7 mouse cellular contexts compared by ENCODE assay signal in genomic region chr3:121737453-121737852, GRCm38 (mm10). TPM values are rescaled to one million over a fixed set of nuclear protein-coding genes. Genes with fewer than 3 reads are reported as not detected.
A peak's percentile ranks its signal among the peaks of the same experiment; 100 is the strongest.
DNase-seq lines count a peak whose midpoint lies in the region; ATAC-seq and TF ChIP-seq lines count a peak whose summit lies in the region.

No protein-coding gene starts in this region.

- no peak overlapping the region for H3K4me2 ChIP-seq in hindbrain, embryonic 11.5 days (replicated peaks; ENCODE audit: low read depth, low read length)
- no peak overlapping the region for H3K4me2 ChIP-seq in heart, postnatal 0 days (ENCODE audit: low read depth, low read length)
- H3K4me2 ChIP-seq in hindbrain, embryonic 13.5 days = no peak overlapping the region

- no peak for TF ChIP-seq POLR2A in thymus, adult 2 months (IDR thresholded peaks at IDR 0.05; ENCODE audit: control insufficient read depth, extremely low read depth, insufficient read depth, low read length, poor library complexity)

- 10% methylated on average over 1 of the region's 1 CpGs for WGBS in hindbrain, embryonic 11.5 days
- 38% methylated on average over 1 of the region's 1 CpGs for WGBS in hindbrain, embryonic 10.5 days
- 92% methylated on average over 1 of the region's 1 CpGs for whole genome bisulfite sequencing in thymus, adult 2 months
- WGBS in heart, postnatal 0 days = 20% methylated on average over 1 of the region's 1 CpGs
- WGBS in hindbrain, embryonic 13.5 days = 29% methylated on average over 1 of the region's 1 CpGs

- no peak for TF ChIP-seq CTCF in thymus, adult 2 months (IDR thresholded peaks at IDR 0.05; ENCODE audit: borderline replicate concordance, control insufficient read depth, extremely low read depth, insufficient read depth, low read length, poor library complexity)
- TF ChIP-seq CTCF in heart, postnatal 0 days (IDR thresholded peaks at IDR 0.05; ENCODE audit: low read depth) = peak; percentile 70

- no peak overlapping the region for H3K4me3 ChIP-seq in hindbrain, embryonic 11.5 days (ENCODE audit: low read depth, low read length)
- H3K4me3 ChIP-seq in hindbrain, embryonic 10.5 days = no peak overlapping the region
- H3K4me3 ChIP-seq in thymus, adult 2 months (ENCODE audit: control insufficient read depth, insufficient read depth, low read length) = no peak overlapping the region
- no peak overlapping the region for H3K4me3 ChIP-seq in heart, postnatal 0 days (ENCODE audit: low read depth, low read length)
- no peak overlapping the region for H3K4me3 ChIP-seq in hindbrain, embryonic 13.5 days

- no peaks in the 10 kb centered on the region for H3K36me3 ChIP-seq in hindbrain, embryonic 11.5 days (ENCODE audit: control insufficient read depth, insufficient read depth, low read length)
- peaks cover 7% of the 10 kb centered on the region for H3K36me3 ChIP-seq in hindbrain, embryonic 10.5 days
- no peaks in the 10 kb centered on the region for H3K36me3 ChIP-seq in thymus, adult 2 months (ENCODE audit: control insufficient read depth, insufficient read depth, low read length)
- peaks cover 16% of the 10 kb centered on the region; the same call in 1 of the 2 replicates for H3K36me3 ChIP-seq in heart, postnatal 0 days (replicated peaks; ENCODE audit: control insufficient read depth, insufficient read depth, low read length)
- H3K36me3 ChIP-seq in hindbrain, embryonic 13.5 days = peaks cover 7% of the 10 kb centered on the region

- no peaks in the 10 kb centered on the region for H3K27me3 ChIP-seq in hindbrain, embryonic 11.5 days (ENCODE audit: control insufficient read depth, insufficient read depth, low read length)
- no peaks in the 10 kb centered on the region for H3K27me3 ChIP-seq in hindbrain, embryonic 10.5 days (ENCODE audit: insufficient read depth, poor library complexity, severe bottlenecking)
- no peaks in the 10 kb centered on the region for H3K27me3 ChIP-seq in thymus, adult 2 months (ENCODE audit: control insufficient read depth, insufficient read depth, low read length)
- H3K27me3 ChIP-seq in heart, postnatal 0 days (ENCODE audit: control insufficient read depth, insufficient read depth, low read length) = no peaks in the 10 kb centered on the region
- H3K27me3 ChIP-seq in hindbrain, embryonic 13.5 days = no peaks in the 10 kb centered on the region

- DNase-seq in hindbrain, embryonic 11.5 days (ENCODE audit: low spot score) = peak; percentile 48
- no peak for DNase-seq in hindbrain, embryonic 10.5 days (ENCODE audit: low spot score)
- DNase-seq in thymus, adult 2 months = peak; percentile 23
- DNase-seq in thymus, adult 18-20 months = no peak
- DNase-seq in heart, postnatal 0 days (ENCODE audit: low spot score) = peak; percentile 58
- DNase-seq in c-Kit-positive CD71-positive TER-119-positive erythroid progenitor cells, embryonic 14.5 days (ENCODE audit: low spot score) = no peak

- no peaks in the 10 kb centered on the region for H3K9me3 ChIP-seq in hindbrain, embryonic 11.5 days (ENCODE audit: control insufficient read depth, low read length)
- no peaks in the 10 kb centered on the region for H3K9me3 ChIP-seq in hindbrain, embryonic 10.5 days
- no peaks in the 10 kb centered on the region for H3K9me3 ChIP-seq in heart, postnatal 0 days (replicated peaks; ENCODE audit: control insufficient read depth, low read length)
- no peaks in the 10 kb centered on the region for H3K9me3 ChIP-seq in hindbrain, embryonic 13.5 days

- no peak for ATAC-seq in hindbrain, embryonic 11.5 days (ENCODE audit: low FRiP score)
- ATAC-seq in heart, postnatal 0 days (ENCODE audit: insufficient read depth, low read depth) = no peak
- ATAC-seq in hindbrain, embryonic 13.5 days (ENCODE audit: low FRiP score) = no peak

- no peak overlapping the region for H3K9ac ChIP-seq in hindbrain, embryonic 11.5 days (ENCODE audit: low read depth, low read length)
- no peak overlapping the region for H3K9ac ChIP-seq in heart, postnatal 0 days (replicated peaks; ENCODE audit: low read depth, low read length)
- H3K9ac ChIP-seq in hindbrain, embryonic 13.5 days = no peak overlapping the region

- no peak for TF ChIP-seq EP300 in heart, postnatal 0 days (IDR thresholded peaks at IDR 0.05; ENCODE audit: low read depth)

- H3K4me1 ChIP-seq in hindbrain, embryonic 11.5 days (replicated peaks; ENCODE audit: control insufficient read depth, insufficient read depth, low read length) = no peaks in the 10 kb centered on the region
- H3K4me1 ChIP-seq in hindbrain, embryonic 10.5 days (replicated peaks) = peaks cover 13% of the 10 kb centered on the region
- no peaks in the 10 kb centered on the region for H3K4me1 ChIP-seq in thymus, adult 2 months (replicated peaks; ENCODE audit: control insufficient read depth, insufficient read depth, low read length)
- peaks cover 15% of the 10 kb centered on the region for H3K4me1 ChIP-seq in heart, postnatal 0 days (ENCODE audit: control insufficient read depth, insufficient read depth)
- peaks cover 7% of the 10 kb centered on the region; the same call in 1 of the 2 replicates for H3K4me1 ChIP-seq in hindbrain, embryonic 13.5 days (replicated peaks)

- H3K27ac ChIP-seq in hindbrain, embryonic 11.5 days (ENCODE audit: low read depth, low read length) = no peak overlapping the region
- no peak overlapping the region for H3K27ac ChIP-seq in hindbrain, embryonic 10.5 days
- no peak overlapping the region for H3K27ac ChIP-seq in thymus, adult 2 months (ENCODE audit: control insufficient read depth, insufficient read depth, low read length)
- peak overlapping the region; percentile 96 for H3K27ac ChIP-seq in heart, postnatal 0 days (ENCODE audit: low read depth)
- H3K27ac ChIP-seq in hindbrain, embryonic 13.5 days = no peak overlapping the region

RNA-seq across cellular contexts. Expression of gene F3, which starts 14.1 kb away (rescaled TPM):
- polyA plus RNA-seq in hindbrain, embryonic 11.5 days (2014; fragmentation: Nextera tagmentation; extraction: Ambion mirVana) = 11.7 and 13.6 TPM in 2 replicates
- polyA plus RNA-seq in hindbrain, embryonic 10.5 days (2016; fragmentation: Nextera tagmentation; extraction: Ambion mirVana) = 8.8 and 14.1 TPM in 2 replicates
- polyA plus RNA-seq in thymus, adult 2 months (2012; rRNA removed) = 4.6 and 6.3 TPM in 2 replicates
- 5.2 and 10.8 TPM in 2 replicates for total RNA-seq in heart, postnatal 0 days (2014; rRNA removed; ENCODE audit: low replicate concordance)
- polyA plus RNA-seq in heart, postnatal 0 days (2015; fragmentation: Nextera tagmentation; extraction: Ambion mirVana) = 13.7 and 14.6 TPM in 2 replicates
- polyA plus RNA-seq in hindbrain, embryonic 13.5 days (2015; fragmentation: Nextera tagmentation; extraction: Ambion mirVana) = 5.6 and 5.8 TPM in 2 replicates

Comparison
In these comparisons a context has a peak if more than half of its experiments do, and no peak if none do; other contexts are left out.
1. DNase-seq: peak in hindbrain, embryonic 11.5 days (single experiment), thymus, adult 2 months (single experiment) and heart, postnatal 0 days (single experiment); none in hindbrain, embryonic 10.5 days (single experiment), thymus, adult 18-20 months (0 of 2) and c-Kit-positive CD71-positive TER-119-positive erythroid progenitor cells, embryonic 14.5 days (single experiment).